Mouse (Mus musculus): ENCODE results near the gene Slc25a51. TPM values are rescaled to one million over a fixed set of nuclear protein-coding genes. Genes with fewer than 3 reads are reported as not detected.

Gene Slc25a51
- polyA plus RNA-seq, 1 experiment, result 16.8 TPM

DNA sequence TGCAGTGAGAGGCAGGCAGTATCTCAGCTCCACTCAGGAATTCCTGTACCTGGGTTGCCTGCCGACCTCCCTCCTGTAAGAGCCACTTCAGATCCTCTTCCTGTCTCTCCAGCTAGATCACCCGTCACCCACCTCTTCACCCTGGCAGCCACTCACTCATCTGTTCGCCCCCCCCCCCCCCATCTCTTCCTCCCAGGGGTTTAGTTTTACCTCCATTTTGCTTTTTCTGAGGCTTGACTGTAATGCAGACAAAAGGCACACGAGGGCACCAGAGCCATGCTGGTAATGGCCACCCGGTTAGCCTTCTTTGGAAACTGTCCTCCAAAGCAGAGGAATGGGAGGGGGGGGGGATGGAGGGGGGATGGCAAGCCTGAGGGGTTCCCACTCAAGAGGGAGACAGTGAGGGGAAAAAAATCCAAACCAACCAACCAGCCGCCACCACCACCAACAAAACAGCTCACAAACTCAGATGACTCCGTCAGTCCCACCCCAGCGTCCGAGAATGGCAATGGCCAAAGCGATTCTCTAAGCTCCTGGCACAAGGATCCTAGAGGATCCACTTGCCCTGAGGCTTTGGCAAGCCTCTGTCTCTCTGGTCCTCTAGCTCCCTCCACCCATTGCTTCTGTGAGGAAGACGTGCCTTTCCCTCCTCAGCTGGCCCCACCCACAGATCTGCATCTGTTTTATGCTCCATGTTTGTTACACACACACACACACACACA lies 9.8 kb upstream of the Slc25a51 start:
- peaks cover 30% of the 10 kb centered on the region for H3K27me3 ChIP-seq (ENCODE audit: control insufficient read depth)
- H3K4me1 ChIP-seq (ENCODE audit: control insufficient read depth), result peaks cover 14% of the 10 kb centered on the region
- no peak for TF ChIP-seq TAL1 (IDR thresholded peaks at IDR 0.05; ENCODE audit: low read length)
- no peak for TF ChIP-seq GATA1 (IDR thresholded peaks at IDR 0.05; ENCODE audit: low read length)
- H3K4me3 ChIP-seq (replicated peaks), result no peak overlapping the region
- no peaks in the 10 kb centered on the region; the same call in 1 of the 2 replicates for H3K9me3 ChIP-seq (ENCODE audit: control insufficient read depth, low read length)
- peaks cover 21% of the 10 kb centered on the region for H3K36me3 ChIP-seq (ENCODE audit: control insufficient read depth)

DNA sequence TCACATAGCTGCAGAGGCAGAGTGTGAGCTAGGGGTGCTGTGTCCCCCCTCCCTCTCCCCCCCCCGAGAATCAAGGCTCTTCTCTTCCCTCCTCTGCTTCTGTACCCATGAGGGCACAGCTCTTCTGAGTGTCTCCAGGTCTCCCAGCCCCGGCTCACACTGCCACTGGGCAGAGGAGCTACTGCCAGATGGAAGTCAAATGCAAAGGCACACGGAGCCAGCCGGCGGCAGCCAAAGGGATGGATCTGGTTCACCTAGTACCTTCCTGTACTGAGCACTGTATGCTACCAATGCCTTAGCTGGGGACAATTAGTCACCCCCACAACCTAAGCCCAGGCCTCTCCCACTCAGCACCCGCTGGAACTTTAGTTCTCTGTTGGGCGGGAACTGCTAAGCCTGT lies 7.7 kb upstream of the Slc25a51 start:
- Histone ChIP-seq H3K27me3 (ENCODE audit: control insufficient read depth) (peaks cover 46% of the 10 kb centered on the region), H3K9me3 (ENCODE audit: control insufficient read depth, low read length) (no peaks in the 10 kb centered on the region; the same call in 1 of the 2 replicates), H3K4me1 (ENCODE audit: control insufficient read depth) (peaks cover 17% of the 10 kb centered on the region), H3K4me3 (replicated peaks) (no peak overlapping the region), H3K36me3 (ENCODE audit: control insufficient read depth) (peaks cover under 1% of the 10 kb centered on the region)
- TF ChIP-seq GATA1 (IDR thresholded peaks at IDR 0.05; ENCODE audit: low read length) (no peak), TAL1 (IDR thresholded peaks at IDR 0.05; ENCODE audit: low read length) (no peak)

DNA sequence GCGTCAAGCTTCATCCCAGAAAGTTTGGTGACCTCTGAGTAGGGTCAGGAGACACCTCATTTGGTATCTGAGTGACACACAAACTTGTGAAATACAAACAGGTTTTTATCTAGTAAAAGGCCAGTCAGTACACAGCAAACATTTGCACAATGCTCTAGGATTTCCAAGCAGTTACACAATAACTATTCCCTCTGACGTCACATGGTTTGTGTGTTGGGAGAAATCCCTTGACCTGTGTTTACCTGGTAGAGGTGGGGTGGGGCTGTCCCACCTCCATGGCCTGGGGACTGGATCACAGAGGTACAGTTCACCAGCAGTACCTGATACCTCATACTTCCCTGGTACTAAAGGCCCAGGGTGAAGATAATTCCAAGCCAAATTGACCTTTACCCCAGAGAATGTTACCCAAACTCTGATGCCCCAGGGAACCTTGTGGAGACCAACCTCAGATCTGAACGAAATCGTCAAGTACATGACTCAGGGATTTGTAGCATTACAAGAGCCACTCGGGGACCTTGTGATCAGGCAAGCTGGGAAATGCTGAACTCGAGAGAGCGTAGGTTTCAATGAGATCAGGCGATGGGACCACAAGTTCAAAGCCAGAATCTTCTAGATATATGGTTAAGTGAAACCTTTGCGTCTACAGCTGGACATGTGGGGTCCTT lies 5.2 kb upstream of the Slc25a51 start:
- no peaks in the 10 kb centered on the region for H3K36me3 ChIP-seq (ENCODE audit: control insufficient read depth)
- no peaks in the 10 kb centered on the region; the same call in 1 of the 2 replicates for H3K9me3 ChIP-seq (ENCODE audit: control insufficient read depth, low read length)
- no peak for TF ChIP-seq TAL1 (IDR thresholded peaks at IDR 0.05; ENCODE audit: low read length)
- no peak for TF ChIP-seq GATA1 (IDR thresholded peaks at IDR 0.05; ENCODE audit: low read length)
- H3K4me1 ChIP-seq (ENCODE audit: control insufficient read depth), result peaks cover 28% of the 10 kb centered on the region
- peaks cover 54% of the 10 kb centered on the region for H3K27me3 ChIP-seq (ENCODE audit: control insufficient read depth)
- H3K4me3 ChIP-seq (replicated peaks), result no peak overlapping the region

DNA sequence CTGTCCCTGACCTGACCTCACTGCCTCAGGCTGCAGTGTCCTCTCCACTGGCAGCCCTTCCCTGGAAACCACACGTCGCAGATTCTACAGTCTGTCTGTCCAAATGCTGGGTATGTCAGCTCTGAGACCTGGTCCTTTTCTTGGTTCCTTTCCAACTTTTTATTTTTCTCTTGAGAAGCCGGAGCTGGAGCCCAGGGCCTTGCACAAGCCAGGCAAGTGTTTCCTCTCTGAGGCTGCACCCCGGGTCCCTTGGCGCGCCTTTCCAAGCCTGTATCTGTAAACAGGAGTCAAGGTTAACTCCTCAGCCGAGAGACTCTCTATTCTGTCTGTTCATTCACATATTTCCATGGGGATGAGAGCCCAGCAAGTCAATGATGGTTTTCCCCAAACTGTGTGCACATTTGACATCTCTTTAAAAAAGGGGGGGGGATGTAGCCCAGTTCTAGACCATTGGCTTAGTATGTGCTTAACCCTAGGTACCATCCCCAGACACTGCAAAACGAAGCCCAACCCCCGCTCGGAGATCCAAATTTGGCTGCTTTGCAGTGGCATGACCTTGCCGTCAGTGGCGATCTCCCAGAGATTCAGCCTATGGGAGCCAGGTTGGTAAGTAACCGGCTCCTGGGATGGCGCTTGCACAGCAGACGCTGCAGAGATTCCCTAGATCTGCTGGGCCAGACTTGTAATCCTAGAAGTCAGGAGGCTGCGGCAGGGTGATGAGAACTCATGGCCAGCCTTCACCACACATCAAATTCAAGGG lies 4.0 kb upstream of the Slc25a51 start:
- H3K4me1 ChIP-seq (ENCODE audit: control insufficient read depth), result peaks cover 24% of the 10 kb centered on the region
- H3K27me3 ChIP-seq (ENCODE audit: control insufficient read depth), result peaks cover 51% of the 10 kb centered on the region
- H3K4me3 ChIP-seq (replicated peaks), result no peak overlapping the region
- H3K9me3 ChIP-seq (ENCODE audit: control insufficient read depth, low read length), result no peaks in the 10 kb centered on the region; the same call in 1 of the 2 replicates
- no peaks in the 10 kb centered on the region for H3K36me3 ChIP-seq (ENCODE audit: control insufficient read depth)
- TF ChIP-seq TAL1 (IDR thresholded peaks at IDR 0.05; ENCODE audit: low read length) (no peak), GATA1 (IDR thresholded peaks at IDR 0.05; ENCODE audit: low read length) (no peak)

DNA sequence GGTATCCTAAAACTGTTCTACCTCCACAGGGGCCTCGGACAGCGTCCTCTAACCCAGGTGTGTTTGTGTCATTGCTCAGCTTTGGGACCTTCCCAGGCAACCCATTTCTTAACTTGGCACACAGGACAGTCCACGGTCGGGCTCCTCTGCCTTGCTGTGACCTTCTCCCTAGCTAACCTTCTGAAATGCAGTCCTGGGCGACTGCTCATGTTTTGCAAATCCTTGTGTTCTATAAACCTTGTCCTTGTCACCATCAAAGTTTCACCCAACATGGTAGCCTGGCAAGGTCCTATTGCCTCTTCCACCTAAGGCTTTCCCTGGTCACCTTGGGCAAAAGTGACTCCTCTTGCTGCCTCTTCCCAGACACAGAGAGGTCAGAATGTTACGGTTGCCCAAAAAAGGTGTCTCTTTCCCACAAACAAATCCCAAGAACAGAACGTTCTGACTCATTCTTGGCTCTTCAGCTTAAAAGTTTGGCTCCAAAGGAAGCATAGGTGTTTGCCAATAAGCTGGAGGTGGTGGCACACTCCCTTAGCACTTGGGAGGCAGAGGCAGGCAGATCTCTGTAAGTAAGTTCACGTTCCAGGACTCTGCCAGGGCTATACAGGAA lies 2.7 kb upstream of the Slc25a51 start:
- Histone ChIP-seq H3K27me3 (ENCODE audit: control insufficient read depth) (peaks cover 42% of the 10 kb centered on the region), H3K9me3 (ENCODE audit: control insufficient read depth, low read length) (no peaks in the 10 kb centered on the region), H3K36me3 (ENCODE audit: control insufficient read depth) (peaks cover 5% of the 10 kb centered on the region), H3K4me1 (ENCODE audit: control insufficient read depth) (peaks cover 35% of the 10 kb centered on the region), H3K4me3 (replicated peaks) (no peak overlapping the region)
- TF ChIP-seq GATA1 (IDR thresholded peaks at IDR 0.05; ENCODE audit: low read length), result no peak
- no peak for TF ChIP-seq TAL1 (IDR thresholded peaks at IDR 0.05; ENCODE audit: low read length)

DNA sequence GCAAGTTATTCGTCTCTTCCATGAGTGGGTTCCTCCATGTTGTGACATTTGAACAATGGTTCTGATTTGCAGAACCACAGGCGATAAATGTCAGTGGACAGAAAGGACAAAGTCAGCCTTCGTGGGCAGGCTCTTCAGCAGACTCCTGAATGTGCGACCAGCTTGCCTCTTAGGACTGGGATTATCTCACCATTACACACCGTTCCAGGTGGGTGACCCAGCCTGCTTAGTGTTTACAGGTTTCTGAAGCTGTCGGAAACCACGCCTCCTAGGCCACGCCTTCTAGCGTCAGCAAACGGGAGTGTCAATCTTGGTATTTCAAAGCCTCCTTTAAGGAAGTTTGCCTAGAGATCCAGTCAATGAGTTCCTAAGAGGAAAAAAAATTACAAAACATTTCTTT lies 704 bp upstream of the Slc25a51 start:
- peaks cover 26% of the 10 kb centered on the region for H3K27me3 ChIP-seq (ENCODE audit: control insufficient read depth)

DNA sequence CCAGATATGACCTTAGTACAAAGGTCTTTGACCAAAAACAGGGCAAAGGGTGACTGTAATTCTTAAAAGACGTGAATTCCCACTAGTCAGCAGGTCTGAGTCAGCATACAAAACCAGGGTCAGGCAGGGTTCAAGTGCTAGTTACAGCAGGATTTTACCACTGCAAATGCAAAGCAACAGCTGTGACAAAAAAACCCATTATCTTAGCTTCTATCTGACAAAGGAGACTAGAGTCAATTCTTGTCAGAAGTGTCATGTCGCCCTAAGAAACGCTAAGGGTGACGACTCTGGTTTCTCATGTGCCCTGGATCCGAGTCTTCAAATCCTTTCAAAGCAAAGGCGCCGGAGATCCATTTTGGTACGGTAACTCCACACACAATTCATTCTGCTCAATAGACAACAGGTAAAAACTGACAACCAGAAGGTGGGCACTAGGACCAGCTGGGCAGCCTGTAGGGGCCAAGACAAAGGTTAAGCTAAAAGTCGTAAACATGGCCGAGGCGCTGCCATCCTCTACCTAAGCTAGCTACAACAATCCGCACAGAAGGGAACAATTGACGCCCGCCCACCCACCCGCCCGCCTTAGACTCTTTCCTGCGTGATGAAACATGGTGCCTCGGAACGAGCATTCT lies 747 bp downstream of the Slc25a51 start:
- H3K4me3 ChIP-seq (replicated peaks), result peak overlapping the region; percentile 99
- no peak for TF ChIP-seq TAL1 (IDR thresholded peaks at IDR 0.05; ENCODE audit: low read length)
- TF ChIP-seq GATA1 (IDR thresholded peaks at IDR 0.05; ENCODE audit: low read length), result no peak
- no peaks in the 10 kb centered on the region for H3K9me3 ChIP-seq (ENCODE audit: control insufficient read depth, low read length)
- H3K36me3 ChIP-seq (ENCODE audit: control insufficient read depth), result peaks cover 37% of the 10 kb centered on the region
- peaks cover 64% of the 10 kb centered on the region for H3K4me1 ChIP-seq (ENCODE audit: control insufficient read depth)
- H3K27me3 ChIP-seq (ENCODE audit: control insufficient read depth), result peaks cover 19% of the 10 kb centered on the region

More for the DNA sequence above, 704 bp upstream of the Slc25a51 start:
- Histone ChIP-seq H3K36me3 (ENCODE audit: control insufficient read depth) (peaks cover 22% of the 10 kb centered on the region), H3K9me3 (ENCODE audit: control insufficient read depth, low read length) (no peaks in the 10 kb centered on the region), H3K4me1 (ENCODE audit: control insufficient read depth) (peaks cover 49% of the 10 kb centered on the region), H3K4me3 (replicated peaks) (peak overlapping the region; percentile 99)
- TF ChIP-seq GATA1 (IDR thresholded peaks at IDR 0.05; ENCODE audit: low read length) (no peak), TAL1 (IDR thresholded peaks at IDR 0.05; ENCODE audit: low read length) (peak; percentile 38; the same call in 1 of the 3 replicates)

DNA sequence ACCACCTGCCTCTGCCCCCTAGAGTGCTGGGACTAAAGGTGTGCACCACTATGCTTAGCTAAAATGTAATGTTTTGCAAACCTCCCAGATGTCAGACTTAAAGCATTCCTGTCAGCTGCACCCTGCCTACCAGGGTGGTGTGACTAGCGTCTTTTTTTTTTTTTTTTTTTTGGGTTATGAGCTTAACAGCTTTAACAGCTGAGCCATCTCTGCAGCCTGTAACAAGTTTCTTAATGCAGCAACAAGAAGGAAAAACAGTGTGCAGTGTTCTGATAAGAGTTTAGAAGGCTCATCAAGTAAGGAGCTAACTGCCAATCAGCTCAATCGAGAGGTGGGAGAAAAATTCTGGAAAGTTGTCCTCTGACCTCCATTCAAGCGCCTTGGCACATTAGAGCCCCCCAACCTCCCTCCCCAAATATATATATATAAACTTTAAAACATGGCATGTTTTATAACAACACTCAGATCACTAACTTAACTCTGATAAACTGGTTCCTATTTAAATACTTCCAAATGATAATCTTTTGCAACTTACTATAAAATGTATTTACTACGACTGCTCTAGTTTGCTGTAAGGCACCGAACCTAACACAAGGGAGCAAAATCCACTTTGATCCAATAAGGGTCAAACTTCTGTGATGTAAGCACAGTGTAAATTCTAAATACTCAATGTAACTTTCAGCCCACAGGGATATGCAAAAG lies 1.4 kb downstream of the Slc25a51 start:
- Histone ChIP-seq H3K4me1 (ENCODE audit: control insufficient read depth) (peaks cover 70% of the 10 kb centered on the region), H3K36me3 (ENCODE audit: control insufficient read depth) (peaks cover 43% of the 10 kb centered on the region), H3K27me3 (ENCODE audit: control insufficient read depth) (peaks cover 16% of the 10 kb centered on the region), H3K9me3 (ENCODE audit: control insufficient read depth, low read length) (no peaks in the 10 kb centered on the region), H3K4me3 (replicated peaks) (peak overlapping the region; percentile 99)
- peak; percentile 23; the same call in 1 of the 2 replicates for TF ChIP-seq GATA1 (IDR thresholded peaks at IDR 0.05; ENCODE audit: low read length)
- TF ChIP-seq TAL1 (IDR thresholded peaks at IDR 0.05; ENCODE audit: low read length), result peak; percentile 49
